ENCODE assay signal across 8 mouse cellular contexts in genomic region chr8:71521634-71522033, GRCm38 (mm10). TPM values are rescaled to one million over a fixed set of nuclear protein-coding genes. Genes with fewer than 3 reads are reported as not detected.
A peak's percentile ranks its signal among the peaks of the same experiment; 100 is the strongest.
DNase-seq lines count a peak whose midpoint lies in the region; ATAC-seq and TF ChIP-seq lines count a peak whose summit lies in the region.

No protein-coding gene starts in this region.

- no peaks in the 10 kb centered on the region for H3K36me3 ChIP-seq in forebrain, embryonic 12.5 days (replicated peaks)
- H3K36me3 ChIP-seq in heart, postnatal 0 days (replicated peaks; ENCODE audit: control insufficient read depth, insufficient read depth, low read length), result no peaks in the 10 kb centered on the region
- no peaks in the 10 kb centered on the region for H3K36me3 ChIP-seq in liver, embryonic 14.5 days (replicated peaks; ENCODE audit: control insufficient read depth, insufficient read depth, low read depth)
- H3K36me3 ChIP-seq in neural tube, embryonic 11.5 days (ENCODE audit: control insufficient read depth, insufficient read depth, low read length), result no peaks in the 10 kb centered on the region
- no peaks in the 10 kb centered on the region for H3K36me3 ChIP-seq in stomach, embryonic 16.5 days (ENCODE audit: control insufficient read depth, insufficient read depth, low read length)

- WGBS in forebrain, embryonic 12.5 days, result 7% methylated on average over 17 of the region's 17 CpGs
- 3% methylated on average over 17 of the region's 17 CpGs for WGBS in heart, postnatal 0 days
- WGBS in liver, embryonic 14.5 days (ENCODE audit: insufficient replicate concordance), result 3% methylated on average over 17 of the region's 17 CpGs
- 7% methylated on average over 17 of the region's 17 CpGs for WGBS in neural tube, embryonic 11.5 days
- 6% methylated on average over 17 of the region's 17 CpGs for WGBS in stomach, embryonic 16.5 days

- H3K4me2 ChIP-seq in forebrain, embryonic 12.5 days, result 0 out of 2 replicates have a peak overlapping the region, but pooled peaks have one; percentile 17
- H3K4me2 ChIP-seq in heart, postnatal 0 days (ENCODE audit: low read depth, low read length), result no peak overlapping the region
- H3K4me2 ChIP-seq in liver, embryonic 14.5 days (ENCODE audit: low read depth), result no peak overlapping the region
- no peak overlapping the region for H3K4me2 ChIP-seq in neural tube, embryonic 11.5 days (ENCODE audit: low read depth)
- peak overlapping the region; percentile 34 for H3K4me2 ChIP-seq in stomach, embryonic 16.5 days (ENCODE audit: low read depth, low read length)

- TF ChIP-seq EP300 in heart, postnatal 0 days (IDR thresholded peaks at IDR 0.05; ENCODE audit: low read depth), result no peak
- TF ChIP-seq EP300 in liver, embryonic 14.5 days (IDR thresholded peaks at IDR 0.05; ENCODE audit: low read depth), result no peak

- peaks cover 18% of the 10 kb centered on the region for H3K4me1 ChIP-seq in forebrain, embryonic 12.5 days
- H3K4me1 ChIP-seq in heart, postnatal 0 days (ENCODE audit: control insufficient read depth, insufficient read depth), result peaks cover 5% of the 10 kb centered on the region
- no peaks in the 10 kb centered on the region; a peak in 1 of 4 replicates for H3K4me1 ChIP-seq in liver, embryonic 14.5 days (replicated peaks; ENCODE audit: control insufficient read depth in 2 of 2, insufficient read depth in 2 of 2, low read length in 1 of 2)
- H3K4me1 ChIP-seq in neural tube, embryonic 11.5 days (ENCODE audit: control insufficient read depth, insufficient read depth, low read length), result no peaks in the 10 kb centered on the region
- peaks cover 7% of the 10 kb centered on the region; the same call in 1 of the 2 replicates for H3K4me1 ChIP-seq in stomach, embryonic 16.5 days (ENCODE audit: control insufficient read depth, insufficient read depth, low read length)

- H3K27me3 ChIP-seq in forebrain, embryonic 12.5 days, result peaks cover 50% of the 10 kb centered on the region
- peaks cover 17% of the 10 kb centered on the region for H3K27me3 ChIP-seq in heart, postnatal 0 days (ENCODE audit: control insufficient read depth, insufficient read depth, low read length)
- peaks cover 15% of the 10 kb centered on the region for H3K27me3 ChIP-seq in liver, embryonic 14.5 days (ENCODE audit: control insufficient read depth, insufficient read depth, low read length)
- peaks cover 20% of the 10 kb centered on the region for H3K27me3 ChIP-seq in neural tube, embryonic 11.5 days (ENCODE audit: control insufficient read depth, insufficient read depth, low read length)
- H3K27me3 ChIP-seq in stomach, embryonic 16.5 days (ENCODE audit: control insufficient read depth, insufficient read depth, low read length), result peaks cover 12% of the 10 kb centered on the region

- peak; percentile 82 for ATAC-seq in forebrain, embryonic 12.5 days (ENCODE audit: low FRiP score)
- ATAC-seq in heart, postnatal 0 days (ENCODE audit: insufficient read depth, low read depth), result peak; percentile 91
- peak; percentile 75 for ATAC-seq in liver, embryonic 14.5 days (ENCODE audit: insufficient read depth)
- ATAC-seq in neural tube, embryonic 11.5 days (ENCODE audit: insufficient read depth, low FRiP score, low TSS enrichment), result peak; percentile 86
- peak; percentile 89 for ATAC-seq in stomach, embryonic 16.5 days (ENCODE audit: insufficient read depth, low FRiP score)

- H3K4me3 ChIP-seq in forebrain, embryonic 12.5 days (replicated peaks), result no peak overlapping the region
- H3K4me3 ChIP-seq in heart, postnatal 0 days (ENCODE audit: low read depth, low read length), result no peak overlapping the region
- no peak overlapping the region for H3K4me3 ChIP-seq in liver, embryonic 14.5 days (ENCODE audit: insufficient read depth in 1 of 2, low read depth in 2 of 2, low read length in 2 of 2)
- H3K4me3 ChIP-seq in neural tube, embryonic 11.5 days (ENCODE audit: low read depth, low read length), result no peak overlapping the region
- no peak overlapping the region for H3K4me3 ChIP-seq in stomach, embryonic 16.5 days (replicated peaks; ENCODE audit: low read length)

- peak; percentile 97 for TF ChIP-seq CTCF in heart, postnatal 0 days (IDR thresholded peaks at IDR 0.05; ENCODE audit: low read depth)
- peak; percentile 96 for TF ChIP-seq CTCF in liver, embryonic 14.5 days (IDR thresholded peaks at IDR 0.05; ENCODE audit: low read depth)

- H3K9ac ChIP-seq in forebrain, embryonic 12.5 days, result no peak overlapping the region
- H3K9ac ChIP-seq in heart, postnatal 0 days (replicated peaks; ENCODE audit: low read depth, low read length), result no peak overlapping the region
- no peak overlapping the region for H3K9ac ChIP-seq in liver, embryonic 14.5 days (replicated peaks)
- no peak overlapping the region for H3K9ac ChIP-seq in neural tube, embryonic 11.5 days (ENCODE audit: low read length)
- H3K9ac ChIP-seq in stomach, embryonic 16.5 days (ENCODE audit: low read length), result peak overlapping the region; percentile 11

- peak; percentile 90 to 95 for DNase-seq in CD8-positive naive resting alpha-beta T cell, adult 2 months (ENCODE audit: low read depth in 2 of 2, low spot score in 2 of 2)
- peak; percentile 89 for DNase-seq in c-Kit-positive CD71-positive TER-119-negative erythroid progenitor cells, embryonic 14.5 days (ENCODE audit: low read depth)
- DNase-seq in heart, postnatal 0 days (ENCODE audit: low spot score), result peak; percentile 96
- DNase-seq in kidney, postnatal 36 days, result peak; percentile 92 to 96
- DNase-seq in liver, embryonic 14.5 days (ENCODE audit: low read depth in 3 of 3, low spot score in 3 of 3), result peak; percentile 66 to 75 (median 69)
- peak; percentile 96 for DNase-seq in neural tube, embryonic 11.5 days (ENCODE audit: low spot score)

- H3K27ac ChIP-seq in forebrain, embryonic 12.5 days, result no peak overlapping the region
- no peak overlapping the region for H3K27ac ChIP-seq in heart, postnatal 0 days (ENCODE audit: low read depth)
- H3K27ac ChIP-seq in liver, embryonic 14.5 days, result no peak overlapping the region
- no peak overlapping the region for H3K27ac ChIP-seq in neural tube, embryonic 11.5 days (ENCODE audit: low read depth, low read length)
- no peak overlapping the region for H3K27ac ChIP-seq in stomach, embryonic 16.5 days (ENCODE audit: low read length)

- H3K9me3 ChIP-seq in forebrain, embryonic 12.5 days, result no peaks in the 10 kb centered on the region
- no peaks in the 10 kb centered on the region for H3K9me3 ChIP-seq in heart, postnatal 0 days (replicated peaks; ENCODE audit: control insufficient read depth, low read length)
- no peaks in the 10 kb centered on the region for H3K9me3 ChIP-seq in liver, embryonic 14.5 days (ENCODE audit: control insufficient read depth, low read length)
- no peaks in the 10 kb centered on the region for H3K9me3 ChIP-seq in neural tube, embryonic 11.5 days (ENCODE audit: control insufficient read depth, low read length)
- H3K9me3 ChIP-seq in stomach, embryonic 16.5 days (replicated peaks; ENCODE audit: control insufficient read depth, low read length), result no peaks in the 10 kb centered on the region

RNA-seq across cellular contexts. Expression of gene Ccdc194, which starts 3.9 kb away (rescaled TPM):
- polyA plus RNA-seq in forebrain, embryonic 12.5 days (2016; fragmentation: Nextera tagmentation; extraction: Ambion mirVana), result 0.20 and 0.21 TPM in 2 replicates
- total RNA-seq in heart, postnatal 0 days (2014; rRNA removed; ENCODE audit: low replicate concordance), result 1.1 TPM in 1 of 2 replicates, not detected in the other
- polyA plus RNA-seq in heart, postnatal 0 days (2015; fragmentation: Nextera tagmentation; extraction: Ambion mirVana), result 0.12 and 0.14 TPM in 2 replicates
- polyA plus RNA-seq in liver, embryonic 14.5 days (2012; rRNA removed), result 0.09 and 0.11 TPM in 2 replicates
- 0.19 TPM in 1 of 2 replicates, not detected in the other for polyA plus RNA-seq in liver, embryonic 14.5 days (2014; fragmentation: Nextera tagmentation; extraction: Ambion mirVana)
- 0.16 TPM in 1 of 2 replicates, not detected in the other for polyA plus RNA-seq in neural tube, embryonic 11.5 days (2014; fragmentation: Nextera tagmentation; extraction: Ambion mirVana)
- 0.32 and 0.40 TPM in 2 replicates for polyA plus RNA-seq in stomach, embryonic 16.5 days (2015; fragmentation: Nextera tagmentation; extraction: Ambion mirVana)

RNA-seq across cellular contexts. Expression of gene Plvap, which starts 10.1 kb away (rescaled TPM):
- polyA plus RNA-seq in forebrain, embryonic 12.5 days (2016; fragmentation: Nextera tagmentation; extraction: Ambion mirVana), result 27.6 and 30.2 TPM in 2 replicates
- 51.6 and 95.2 TPM in 2 replicates for total RNA-seq in heart, postnatal 0 days (2014; rRNA removed; ENCODE audit: low replicate concordance)
- polyA plus RNA-seq in heart, postnatal 0 days (2015; fragmentation: Nextera tagmentation; extraction: Ambion mirVana), result 63.4 and 64.8 TPM in 2 replicates
- polyA plus RNA-seq in liver, embryonic 14.5 days (2012; rRNA removed), result 15.4 and 16.8 TPM in 2 replicates
- 15.9 and 18.4 TPM in 2 replicates for polyA plus RNA-seq in liver, embryonic 14.5 days (2014; fragmentation: Nextera tagmentation; extraction: Ambion mirVana)
- 49.5 and 53.0 TPM in 2 replicates for polyA plus RNA-seq in neural tube, embryonic 11.5 days (2014; fragmentation: Nextera tagmentation; extraction: Ambion mirVana)
- 79.7 and 81.8 TPM in 2 replicates for polyA plus RNA-seq in stomach, embryonic 16.5 days (2015; fragmentation: Nextera tagmentation; extraction: Ambion mirVana)

RNA-seq across cellular contexts. Expression of gene Bst2, which starts 15.6 kb away (rescaled TPM):
- 8.4 and 8.5 TPM in 2 replicates for polyA plus RNA-seq in forebrain, embryonic 12.5 days (2016; fragmentation: Nextera tagmentation; extraction: Ambion mirVana)
- total RNA-seq in heart, postnatal 0 days (2014; rRNA removed; ENCODE audit: low replicate concordance), result 101 and 109 TPM in 2 replicates
- 42.9 and 43.3 TPM in 2 replicates for polyA plus RNA-seq in heart, postnatal 0 days (2015; fragmentation: Nextera tagmentation; extraction: Ambion mirVana)
- 41.1 and 44.4 TPM in 2 replicates for polyA plus RNA-seq in liver, embryonic 14.5 days (2012; rRNA removed)
- 12.2 and 14.2 TPM in 2 replicates for polyA plus RNA-seq in liver, embryonic 14.5 days (2014; fragmentation: Nextera tagmentation; extraction: Ambion mirVana)
- polyA plus RNA-seq in neural tube, embryonic 11.5 days (2014; fragmentation: Nextera tagmentation; extraction: Ambion mirVana), result 3.7 and 4.9 TPM in 2 replicates
- 39.9 and 46.5 TPM in 2 replicates for polyA plus RNA-seq in stomach, embryonic 16.5 days (2015; fragmentation: Nextera tagmentation; extraction: Ambion mirVana)

RNA-seq across cellular contexts. Expression of gene Mvb12a, which starts 21.1 kb away (rescaled TPM):
- 48.1 and 52.1 TPM in 2 replicates for polyA plus RNA-seq in forebrain, embryonic 12.5 days (2016; fragmentation: Nextera tagmentation; extraction: Ambion mirVana)
- total RNA-seq in heart, postnatal 0 days (2014; rRNA removed; ENCODE audit: low replicate concordance), result 47.6 and 61.5 TPM in 2 replicates
- polyA plus RNA-seq in heart, postnatal 0 days (2015; fragmentation: Nextera tagmentation; extraction: Ambion mirVana), result 54.4 and 55.3 TPM in 2 replicates
- polyA plus RNA-seq in liver, embryonic 14.5 days (2012; rRNA removed), result 21.1 and 25.6 TPM in 2 replicates
- polyA plus RNA-seq in liver, embryonic 14.5 days (2014; fragmentation: Nextera tagmentation; extraction: Ambion mirVana), result 31.1 and 35.2 TPM in 2 replicates
- polyA plus RNA-seq in neural tube, embryonic 11.5 days (2014; fragmentation: Nextera tagmentation; extraction: Ambion mirVana), result 64.7 and 69.8 TPM in 2 replicates
- 101 and 103 TPM in 2 replicates for polyA plus RNA-seq in stomach, embryonic 16.5 days (2015; fragmentation: Nextera tagmentation; extraction: Ambion mirVana)

RNA-seq across cellular contexts. Expression of gene Gtpbp3, which starts 33.7 kb away (rescaled TPM):
- polyA plus RNA-seq in forebrain, embryonic 12.5 days (2016; fragmentation: Nextera tagmentation; extraction: Ambion mirVana), result 12.6 and 15.1 TPM in 2 replicates
- total RNA-seq in heart, postnatal 0 days (2014; rRNA removed; ENCODE audit: low replicate concordance), result 21.1 and 36.7 TPM in 2 replicates
- 10.3 and 11.3 TPM in 2 replicates for polyA plus RNA-seq in heart, postnatal 0 days (2015; fragmentation: Nextera tagmentation; extraction: Ambion mirVana)
- polyA plus RNA-seq in liver, embryonic 14.5 days (2012; rRNA removed), result 9.2 and 10.0 TPM in 2 replicates
- polyA plus RNA-seq in liver, embryonic 14.5 days (2014; fragmentation: Nextera tagmentation; extraction: Ambion mirVana), result 1.3 and 1.8 TPM in 2 replicates
- 6.0 and 8.4 TPM in 2 replicates for polyA plus RNA-seq in neural tube, embryonic 11.5 days (2014; fragmentation: Nextera tagmentation; extraction: Ambion mirVana)
- 11.0 and 14.8 TPM in 2 replicates for polyA plus RNA-seq in stomach, embryonic 16.5 days (2015; fragmentation: Nextera tagmentation; extraction: Ambion mirVana)

Comparison
In these comparisons a context has a peak if more than half of its experiments do, and no peak if none do; other contexts are left out.
1. H3K4me2 ChIP-seq: peak in forebrain, embryonic 12.5 days (single experiment) and stomach, embryonic 16.5 days (single experiment); none in heart, postnatal 0 days (single experiment), liver, embryonic 14.5 days (single experiment) and neural tube, embryonic 11.5 days (single experiment).
2. Peak in every context shown above with its lines, with median percentiles within 50 percentile points of each other: DNase-seq and ATAC-seq.